In the genomic region with DNA sequence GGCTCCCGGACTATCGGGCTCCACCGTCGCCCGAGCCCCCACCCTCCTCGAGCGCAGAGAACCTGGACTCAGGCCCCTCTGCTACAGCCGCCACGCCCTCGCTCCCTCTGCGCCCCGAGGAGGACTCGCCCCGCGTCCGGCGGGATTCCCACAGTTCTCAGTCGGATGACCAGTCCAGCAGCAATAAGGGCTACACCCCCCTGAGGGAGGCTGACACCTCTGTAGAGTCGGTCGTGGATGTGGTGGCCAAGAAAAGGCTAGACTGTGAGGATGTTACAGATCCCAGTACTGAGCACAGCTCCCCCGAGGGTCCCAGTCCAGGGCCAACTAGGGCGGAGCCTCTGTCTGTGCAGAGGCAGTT, we compare ENCODE assay signal across 8 mouse cellular contexts. TPM values are rescaled to one million over a fixed set of nuclear protein-coding genes. Genes with fewer than 3 reads are reported as not detected.
DNase-seq lines count a peak whose midpoint lies in the region; ATAC-seq and TF ChIP-seq lines count a peak whose summit lies in the region.

No protein-coding gene starts in this region.

- H3K4me3 ChIP-seq in kidney, adult 2 months (ENCODE audit: insufficient read depth, low read depth, low read length): peak overlapping the region; percentile 32
- H3K4me3 ChIP-seq in embryonic facial prominence, embryonic 14.5 days (ENCODE audit: low read depth, low read length): peak overlapping the region; percentile 57
- peak overlapping the region; percentile 46 for H3K4me3 ChIP-seq in hindbrain, embryonic 16.5 days (ENCODE audit: low read length)
- peak overlapping the region; percentile 50 for H3K4me3 ChIP-seq in midbrain, embryonic 15.5 days

- H3K27ac ChIP-seq in kidney, adult 2 months (ENCODE audit: insufficient read depth, low read depth, low read length): no peak overlapping the region
- H3K27ac ChIP-seq in embryonic facial prominence, embryonic 14.5 days (replicated peaks; ENCODE audit: low read depth, low read length): no peak overlapping the region
- no peak overlapping the region for H3K27ac ChIP-seq in hindbrain, embryonic 16.5 days (ENCODE audit: low read depth, low read length)
- no peak overlapping the region for H3K27ac ChIP-seq in midbrain, embryonic 15.5 days

- DNase-seq in kidney, adult 2 months: no peak
- DNase-seq in kidney, adult 18-20 months: no peak
- DNase-seq in embryonic facial prominence, embryonic 14.5 days (ENCODE audit: low spot score): no peak
- no peak for DNase-seq in spleen, postnatal 36 days (ENCODE audit: low spot score in 2 of 2)
- no peak for DNase-seq in cerebellum, adult 9-10 months
- no peak for DNase-seq in kidney, postnatal 10 days

- peak overlapping the region; percentile 99 for H3K4me2 ChIP-seq in embryonic facial prominence, embryonic 14.5 days (ENCODE audit: low read depth, low read length)
- peak overlapping the region; percentile 85 for H3K4me2 ChIP-seq in hindbrain, embryonic 16.5 days (ENCODE audit: low read length)
- H3K4me2 ChIP-seq in midbrain, embryonic 15.5 days: peak overlapping the region; percentile 94

- ATAC-seq in embryonic facial prominence, embryonic 14.5 days (ENCODE audit: low read depth): 0 out of 2 replicates have a peak, but pooled peaks have one; percentile 2
- peak; percentile 35; the same call in 1 of the 2 replicates for ATAC-seq in hindbrain, embryonic 16.5 days
- peak; percentile 21; the same call in 1 of the 2 replicates for ATAC-seq in midbrain, embryonic 15.5 days (replicated peaks)

- H3K27me3 ChIP-seq in kidney, adult 2 months (replicated peaks; ENCODE audit: control insufficient read depth, insufficient read depth, low read length): peaks cover 6% of the 10 kb centered on the region
- peaks cover 42% of the 10 kb centered on the region for H3K27me3 ChIP-seq in embryonic facial prominence, embryonic 14.5 days (replicated peaks; ENCODE audit: control insufficient read depth, insufficient read depth, low read length)
- peaks cover 5% of the 10 kb centered on the region; the same call in 1 of the 2 replicates for H3K27me3 ChIP-seq in hindbrain, embryonic 16.5 days (replicated peaks; ENCODE audit: control insufficient read depth, insufficient read depth, low read length)
- 0 out of 2 replicates have a peak, but pooled peaks cover 7% of the 10 kb centered on the region for H3K27me3 ChIP-seq in midbrain, embryonic 15.5 days (replicated peaks)

- no peak for TF ChIP-seq POLR2A in kidney, adult 2 months (IDR thresholded peaks at IDR 0.05; ENCODE audit: low read depth, low read length)

- TF ChIP-seq CTCF in kidney, adult 2 months (conservative IDR thresholded peaks at IDR 0.05; ENCODE audit: insufficient read depth, insufficient read length, low read depth, low read length): no peak

- 5% methylated on average over 22 of the region's 22 CpGs for WGBS in kidney, adult 2 months
- WGBS in embryonic facial prominence, embryonic 14.5 days: 7% methylated on average over 8 of the region's 22 CpGs
- 9% methylated on average over 17 of the region's 22 CpGs for WGBS in hindbrain, embryonic 16.5 days
- 6% methylated on average over 22 of the region's 22 CpGs for WGBS in midbrain, embryonic 15.5 days

- H3K9ac ChIP-seq in embryonic facial prominence, embryonic 14.5 days (ENCODE audit: low read depth, low read length): peak overlapping the region; percentile 64
- H3K9ac ChIP-seq in hindbrain, embryonic 16.5 days (ENCODE audit: low read depth, low read length): peak overlapping the region; percentile 73
- peak overlapping the region; percentile 55 for H3K9ac ChIP-seq in midbrain, embryonic 15.5 days

- H3K36me3 ChIP-seq in kidney, adult 2 months (ENCODE audit: control insufficient read depth, insufficient read depth, low read length): no peaks in the 10 kb centered on the region
- no peaks in the 10 kb centered on the region for H3K36me3 ChIP-seq in embryonic facial prominence, embryonic 14.5 days (ENCODE audit: control insufficient read depth, insufficient read depth, low read length)
- H3K36me3 ChIP-seq in hindbrain, embryonic 16.5 days (ENCODE audit: control insufficient read depth, insufficient read depth, low read length): no peaks in the 10 kb centered on the region
- no peaks in the 10 kb centered on the region for H3K36me3 ChIP-seq in midbrain, embryonic 15.5 days (replicated peaks)

- no peaks in the 10 kb centered on the region for H3K4me1 ChIP-seq in kidney, adult 2 months (ENCODE audit: control insufficient read depth, insufficient read depth, low read length)
- peaks cover 29% of the 10 kb centered on the region for H3K4me1 ChIP-seq in embryonic facial prominence, embryonic 14.5 days (ENCODE audit: control insufficient read depth, insufficient read depth, low read length)
- H3K4me1 ChIP-seq in hindbrain, embryonic 16.5 days (ENCODE audit: control insufficient read depth, insufficient read depth, low read depth, low read length): peaks cover 24% of the 10 kb centered on the region
- H3K4me1 ChIP-seq in midbrain, embryonic 15.5 days: peaks cover 21% of the 10 kb centered on the region

- no peaks in the 10 kb centered on the region for H3K9me3 ChIP-seq in embryonic facial prominence, embryonic 14.5 days (ENCODE audit: control insufficient read depth, low read length)
- H3K9me3 ChIP-seq in hindbrain, embryonic 16.5 days (ENCODE audit: control insufficient read depth, low read length): no peaks in the 10 kb centered on the region
- no peaks in the 10 kb centered on the region for H3K9me3 ChIP-seq in midbrain, embryonic 15.5 days

RNA-seq across cellular contexts. Expression of a gene that starts 15.4 kb away (rescaled TPM):
- polyA plus RNA-seq in kidney, adult 2 months (2012; rRNA removed): 0.14 and 0.18 TPM in 2 replicates
- polyA plus RNA-seq in embryonic facial prominence, embryonic 14.5 days (2014; fragmentation: Nextera tagmentation; extraction: Ambion mirVana): 1.1 and 2.0 TPM in 2 replicates
- 2.3 and 2.5 TPM in 2 replicates for polyA plus RNA-seq in hindbrain, embryonic 16.5 days (2015; fragmentation: Nextera tagmentation; extraction: Ambion mirVana)
- 3.2 and 4.2 TPM in 2 replicates for polyA plus RNA-seq in midbrain, embryonic 15.5 days (2015; fragmentation: Nextera tagmentation; extraction: Ambion mirVana)
